Mouse (Mus musculus) frontal cortex, postnatal 14 days (tissue): ENCODE results near the gene Kcnj12.

Experiments
- DNase-seq, 2 experiments: peaks; one replicate each; pipeline ENCODE4 v3.0.0; 2022; ENCODE audit warnings: low spot score in 2 of 2

Gene Kcnj12

GRCm38 (mm10) chr11:61059691-61060457 lies 37.5 kb downstream of the Kcnj12 start:
- DNase-seq: no peak

DNA sequence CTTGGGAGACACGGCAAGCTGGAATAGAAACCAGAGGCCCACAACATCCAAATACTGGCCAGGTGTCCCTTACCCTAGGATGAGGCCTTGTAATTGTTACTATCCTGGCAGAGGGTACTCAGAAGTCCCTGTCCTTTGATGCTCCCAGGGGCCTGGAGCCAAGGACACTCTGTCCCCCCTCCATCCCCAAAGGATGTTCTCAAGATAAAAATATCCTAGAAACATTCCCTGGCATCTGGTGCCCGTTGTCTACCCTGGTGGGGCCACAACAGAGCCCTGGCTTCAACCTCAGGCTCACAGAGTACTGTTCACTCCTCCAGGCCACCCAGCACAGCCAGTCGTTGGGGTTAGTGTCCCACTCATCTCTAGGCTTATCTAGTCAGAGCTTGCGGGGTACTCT lies 38.3 kb downstream of the Kcnj12 start:
- no peak for DNase-seq

- no peak for DNase-seq
Measured at GRCm38 (mm10) chr11:61062548-61063461, 40.4 kb downstream of the Kcnj12 start.

- no peak for DNase-seq
Measured at GRCm38 (mm10) chr11:61063503-61063902, 41.1 kb downstream of the Kcnj12 start.

DNA sequence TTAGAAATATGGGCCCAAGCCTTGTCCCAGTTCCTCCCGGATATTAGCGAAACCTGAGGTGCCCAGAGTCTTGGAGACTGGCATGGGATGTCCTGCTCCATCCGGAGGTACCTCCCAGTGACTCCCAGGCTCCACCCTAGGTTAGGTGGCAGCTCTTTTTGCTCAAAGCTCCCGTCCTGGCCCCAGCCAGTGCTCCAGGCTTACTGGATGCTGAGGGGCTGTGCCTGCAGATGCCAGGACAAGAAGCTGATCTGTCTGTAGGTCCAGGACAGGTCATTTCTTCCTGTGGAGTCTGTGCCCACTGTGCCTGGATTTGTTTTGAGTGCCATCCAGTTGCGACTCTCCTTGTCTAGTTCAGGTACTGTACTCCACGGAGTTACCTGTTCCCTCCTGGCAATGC lies 43.3 kb downstream of the Kcnj12 start:
- DNase-seq: no peak

- DNase-seq: no peak
Measured at GRCm38 (mm10) chr11:61067133-61067835, 44.9 kb downstream of the Kcnj12 start.

- peak; percentile 39 to 45 for DNase-seq
Measured at GRCm38 (mm10) chr11:61068866-61069265, 46.5 kb downstream of the Kcnj12 start.

GRCm38 (mm10) chr11:61069645-61070044 lies 47.3 kb downstream of the Kcnj12 start:
- DNase-seq: no peak

DNA sequence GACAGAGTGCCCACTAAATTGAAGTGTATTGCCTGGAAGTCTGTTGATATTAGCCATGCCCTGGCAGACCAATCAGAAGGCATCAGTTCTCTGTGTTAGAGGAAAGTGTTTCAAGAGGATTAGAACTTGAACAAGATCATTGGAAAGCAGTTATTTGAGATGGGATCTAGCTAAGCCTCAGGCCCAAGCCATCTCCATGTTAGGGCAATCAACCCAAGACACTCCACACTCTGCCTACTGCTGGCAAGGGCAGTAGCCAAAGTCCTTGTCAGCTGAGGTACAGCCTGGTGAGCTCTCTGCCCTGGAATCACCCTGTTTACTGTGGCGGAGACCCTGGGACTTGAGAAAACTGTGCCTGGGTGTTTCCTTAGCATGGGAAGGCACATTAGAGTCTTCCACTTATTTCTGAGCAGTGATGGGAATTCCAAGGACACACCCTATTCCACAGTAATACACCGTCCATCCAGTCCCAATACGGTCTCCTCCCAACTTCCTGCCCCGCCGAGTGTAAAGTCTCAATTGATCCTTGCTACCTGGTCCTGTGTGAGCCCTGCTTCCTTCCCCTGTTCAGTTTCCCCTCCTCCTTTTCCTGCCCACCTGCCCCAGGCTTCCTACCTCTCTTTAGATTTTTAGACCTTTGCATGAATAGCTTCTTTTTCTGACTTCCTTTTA lies 52.4 kb downstream of the Kcnj12 start:
- no peak for DNase-seq

DNA sequence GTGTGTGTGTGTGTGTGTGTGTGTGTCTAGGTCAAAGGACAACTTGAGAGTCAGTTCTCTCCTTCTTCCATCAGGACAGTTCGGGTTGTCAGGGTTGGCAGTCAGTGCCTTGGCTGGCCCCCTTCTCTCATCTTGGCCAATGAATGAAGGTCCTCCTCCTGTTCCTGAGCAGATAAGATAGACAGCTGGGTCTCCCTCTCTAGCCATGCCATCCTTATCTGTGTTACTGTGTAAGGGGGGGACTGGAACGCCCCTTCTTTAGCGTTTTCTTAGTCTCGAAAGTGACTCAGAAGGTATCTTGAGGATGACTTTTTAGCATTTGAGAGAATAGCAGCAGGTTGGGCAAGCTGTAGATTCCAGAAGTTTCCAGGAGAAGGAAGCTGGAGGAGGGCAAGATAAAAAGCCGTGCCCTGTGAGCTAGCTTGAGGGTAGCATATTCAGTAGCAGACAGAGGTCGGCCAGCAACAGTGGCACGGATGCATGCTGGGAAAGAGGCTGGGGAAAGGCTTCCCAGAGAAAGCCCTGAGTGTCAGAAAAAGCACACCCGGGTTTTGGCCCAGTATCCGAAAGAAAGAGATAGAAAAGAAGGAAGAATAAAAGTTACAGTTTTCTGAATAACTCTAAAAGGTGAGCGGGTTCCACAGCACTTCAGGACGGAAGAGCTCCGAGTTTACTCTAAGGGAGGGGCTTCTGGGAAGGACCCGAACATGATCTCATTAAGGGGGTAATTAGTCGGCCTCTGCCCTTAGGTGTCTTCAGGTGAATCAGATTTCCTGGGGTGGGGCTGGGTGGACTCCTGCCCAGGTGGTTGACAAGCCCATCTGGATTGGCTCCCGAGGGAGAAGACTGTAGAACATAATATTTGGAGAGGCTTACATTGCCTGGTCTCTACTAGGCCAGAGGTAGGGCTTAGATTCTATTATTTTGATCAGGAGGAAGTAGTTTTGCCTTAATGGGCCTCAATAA lies 53.3 kb downstream of the Kcnj12 start:
- DNase-seq: no peak

GRCm38 (mm10) chr11:61081624-61082023 lies 59.3 kb downstream of the Kcnj12 start:
- no peak for DNase-seq

- no peak for DNase-seq
Measured at GRCm38 (mm10) chr11:61090195-61090594, 67.8 kb downstream of the Kcnj12 start.

- no peak for DNase-seq
Measured at GRCm38 (mm10) chr11:61091192-61091591, 68.8 kb downstream of the Kcnj12 start.

- DNase-seq: peak; percentile 33 to 71
Measured at GRCm38 (mm10) chr11:61091642-61092262, 69.4 kb downstream of the Kcnj12 start.

DNA sequence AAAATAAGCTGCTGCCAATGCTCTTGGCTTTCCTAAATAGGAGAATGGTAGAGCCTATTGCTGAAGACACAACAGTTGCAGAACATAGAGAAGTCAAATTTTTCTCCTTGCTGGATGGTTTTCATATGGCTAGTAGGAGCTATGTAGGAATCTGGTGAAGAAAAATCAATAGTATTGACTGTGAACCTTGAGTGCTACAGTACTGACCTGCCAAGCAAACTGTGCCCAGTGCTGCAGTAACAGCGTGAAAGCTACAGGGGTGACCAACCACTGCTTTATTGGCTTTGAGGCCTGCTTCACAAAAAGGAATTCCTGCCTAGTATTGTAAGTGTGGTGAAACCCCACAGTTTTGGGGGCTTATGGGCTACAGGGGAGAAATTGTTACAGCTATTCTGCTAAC lies 75.7 kb downstream of the Kcnj12 start:
- DNase-seq: no peak

- DNase-seq: no peak
Measured at GRCm38 (mm10) chr11:61102397-61103339, 80.3 kb downstream of the Kcnj12 start.

DNA sequence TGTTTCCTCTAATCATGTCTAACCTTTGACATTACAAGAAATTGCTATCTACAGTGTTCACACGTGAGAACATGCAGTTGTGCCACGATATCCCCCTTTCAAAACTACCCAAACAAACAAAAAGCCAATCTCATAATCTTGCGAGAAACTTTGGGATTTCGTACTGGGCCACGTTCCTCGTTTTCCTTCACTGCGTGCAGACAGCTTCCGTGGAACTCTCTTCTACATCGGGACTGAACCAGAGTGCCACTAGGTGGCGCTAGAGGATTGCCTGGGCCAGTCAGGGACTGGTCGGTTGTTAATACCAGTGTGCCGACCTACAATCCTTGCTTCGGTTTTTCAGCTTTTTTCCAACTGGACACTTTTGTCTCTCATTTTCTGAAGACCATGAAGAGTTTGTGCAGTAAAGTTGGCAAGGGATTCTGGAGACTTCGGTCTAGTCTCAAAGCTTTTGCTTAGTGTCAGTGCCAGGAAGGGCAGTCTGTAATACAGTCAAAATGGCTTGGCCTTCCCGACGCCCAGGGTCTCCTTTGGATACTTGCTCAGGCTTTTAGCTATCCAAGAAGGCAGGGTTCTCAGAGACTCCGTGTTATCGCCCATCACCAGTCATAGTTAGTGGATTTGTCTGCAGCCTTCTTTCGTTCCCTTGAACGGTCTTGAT lies 82.0 kb downstream of the Kcnj12 start:
- DNase-seq: peak; percentile 27 to 80

DNA sequence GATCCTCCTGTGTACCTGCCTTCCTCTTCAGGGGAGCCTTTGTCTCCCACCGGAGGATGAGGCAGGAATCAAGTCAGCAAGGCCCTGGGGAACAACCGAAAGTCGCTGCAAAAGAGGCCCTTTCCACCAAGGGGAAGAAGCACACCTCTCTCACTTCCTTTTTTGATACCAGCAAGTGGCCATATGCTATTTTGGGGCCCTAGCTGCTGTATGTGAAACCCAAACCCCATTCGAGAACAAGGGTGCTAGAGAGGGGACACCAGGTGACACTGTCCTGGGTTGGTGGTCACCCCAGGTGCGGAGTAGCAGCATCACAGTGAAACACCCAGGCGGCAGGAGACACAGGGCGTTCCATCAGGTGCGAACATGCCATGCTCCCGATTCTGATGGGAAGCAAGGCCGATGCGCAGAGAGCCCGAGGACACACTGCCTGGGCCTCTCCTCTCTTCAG lies 86.6 kb downstream of the Kcnj12 start:
- DNase-seq: no peak
